Mouse (Mus musculus): Measurements from ENCODE around the gene Hspg2. TPM values are rescaled to one million over a fixed set of nuclear protein-coding genes. Genes with fewer than 3 reads are reported as not detected.
A peak's percentile ranks its signal among the peaks of the same experiment; 100 is the strongest.

The Hspg2 gene
- polyA plus RNA-seq, 1 experiment from 2014 or later = 19.0 TPM

- no peak overlapping the region for H3K9ac ChIP-seq
- no peaks in the 10 kb centered on the region for H3K27me3 ChIP-seq
- H3K4me3 ChIP-seq = no peak overlapping the region
- ATAC-seq (ENCODE audit: insufficient number of reproducible peaks, insufficient read depth, low FRiP score, low TSS enrichment) = no peak
- H3K36me3 ChIP-seq = no peaks in the 10 kb centered on the region
- no peaks in the 10 kb centered on the region for H3K9me3 ChIP-seq
- WGBS = 88% methylated on average over 4 of the region's 4 CpGs
- H3K4me1 ChIP-seq = peaks cover 9% of the 10 kb centered on the region
- H3K27ac ChIP-seq = no peak overlapping the region
- H3K4me2 ChIP-seq (replicated peaks) = no peak overlapping the region
Measured at GRCm38 (mm10) chr4:137590961-137591360, 122.4 kb downstream of the Hspg2 start.

DNA sequence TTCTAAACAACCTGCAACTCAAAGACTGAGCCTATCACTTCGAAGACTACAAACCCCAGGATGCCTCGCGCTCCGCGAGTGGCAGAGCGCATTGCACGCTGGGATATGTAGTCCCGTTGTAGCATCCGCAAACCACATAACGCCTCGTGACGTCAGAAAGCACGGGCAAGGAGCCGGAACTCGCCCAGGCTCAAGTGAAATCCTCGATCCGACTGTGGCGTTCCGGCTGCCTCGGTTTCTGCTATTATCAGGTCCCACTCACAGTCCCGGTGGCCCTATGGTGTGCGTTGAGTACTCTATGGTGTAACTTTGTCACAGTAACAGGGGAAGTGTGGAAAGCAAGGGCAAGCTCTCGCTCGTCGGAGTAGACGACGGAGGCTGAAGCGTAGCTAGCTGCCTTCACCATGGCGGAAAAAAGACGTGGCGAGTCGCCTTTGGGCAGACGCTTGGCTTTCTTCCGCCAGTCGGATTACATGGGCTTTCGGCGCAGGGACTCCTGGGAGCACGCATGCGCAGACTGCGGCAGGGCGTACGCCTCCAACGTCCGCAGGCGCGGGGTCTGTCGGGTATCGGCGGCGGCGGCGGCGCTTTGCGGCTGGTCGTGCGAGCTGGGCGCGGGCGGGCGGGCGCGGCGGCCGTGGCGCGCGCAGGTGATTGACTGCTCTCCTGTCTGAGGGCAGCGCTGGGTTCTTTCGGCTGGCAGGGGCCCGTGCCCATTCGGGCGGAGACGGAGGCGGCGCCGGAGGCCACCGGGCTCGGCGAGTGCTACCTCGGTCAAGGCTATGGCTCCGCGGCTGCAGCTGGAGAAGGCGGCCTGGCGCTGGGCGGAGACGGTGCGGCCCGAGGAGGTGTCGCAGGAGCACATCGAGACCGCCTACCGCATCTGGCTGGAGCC is 125.3 kb downstream of the Hspg2 start, which contains the start of gene Usp48:
Usp48 (plus strand) TSS at position 155 of the 895 bp plus-strand sequence.
- H3K4me1 ChIP-seq = peaks cover 9% of the 10 kb centered on the region

GRCm38 (mm10) chr4:137594496-137595270 is 126.1 kb downstream of the Hspg2 start:
- Histone ChIP-seq H3K9ac (peak overlapping the region; percentile 86), H3K4me1 (peaks cover 18% of the 10 kb centered on the region), H3K9me3 (no peaks in the 10 kb centered on the region), H3K27ac (peak overlapping the region; percentile 98), H3K4me3 (peak overlapping the region; percentile 96), H3K27me3 (no peaks in the 10 kb centered on the region), H3K36me3 (no peaks in the 10 kb centered on the region), H3K4me2 (replicated peaks) (peak overlapping the region; percentile 79)
- ATAC-seq (ENCODE audit: insufficient number of reproducible peaks, insufficient read depth, low FRiP score, low TSS enrichment) = no peak
- 4% methylated on average over 40 of the region's 40 CpGs for WGBS

More for the DNA sequence above, 125.3 kb downstream of the Hspg2 start, which contains the start of gene Usp48:
- Histone ChIP-seq H3K36me3 (no peaks in the 10 kb centered on the region), H3K27ac (peak within 1 kb of the TSS; percentile 98), H3K9me3 (no peaks in the 10 kb centered on the region), H3K27me3 (no peaks in the 10 kb centered on the region), H3K4me2 (replicated peaks) (peak within 1 kb of the TSS; percentile 79), H3K4me3 (peak within 1 kb of the TSS; percentile 96), H3K9ac (peak within 1 kb of the TSS; percentile 86)
- under 1% methylated on average over 92 of the region's 92 CpGs for WGBS
- peak; percentile 93 for ATAC-seq (ENCODE audit: insufficient number of reproducible peaks, insufficient read depth, low FRiP score, low TSS enrichment)

DNA sequence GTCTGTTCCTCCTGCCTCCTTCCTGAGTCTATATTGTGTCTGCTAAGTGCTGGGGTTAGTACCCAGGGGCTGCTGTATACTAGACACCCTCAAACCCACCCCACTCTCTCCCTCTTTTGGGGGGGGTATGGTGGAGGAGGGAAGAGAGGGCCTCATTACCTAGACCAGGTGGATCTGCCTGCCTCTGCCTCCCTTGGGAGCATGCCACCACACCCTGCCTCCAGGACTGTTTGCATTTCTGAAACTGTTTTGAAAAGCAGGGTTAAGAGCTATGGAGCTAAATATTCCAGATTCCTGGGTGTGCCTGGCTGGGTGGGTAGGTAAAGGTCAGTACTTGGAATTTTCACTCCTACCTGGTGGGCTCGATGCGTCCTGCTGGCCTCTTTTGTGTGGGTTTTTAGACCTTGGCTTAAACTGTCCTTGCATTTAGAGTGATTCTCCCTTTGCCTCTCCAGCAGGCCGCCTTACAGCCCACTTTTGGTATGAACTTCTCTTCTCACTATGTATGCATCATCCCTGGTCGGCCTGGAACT is 128.6 kb downstream of the Hspg2 start:
- H3K36me3 ChIP-seq = no peaks in the 10 kb centered on the region
- no peak overlapping the region for H3K4me3 ChIP-seq
- WGBS = 90% methylated on average over 4 of the region's 4 CpGs
- peaks cover 22% of the 10 kb centered on the region for H3K4me1 ChIP-seq
- no peaks in the 10 kb centered on the region for H3K27me3 ChIP-seq
- H3K4me2 ChIP-seq (replicated peaks) = no peak overlapping the region
- no peak overlapping the region for H3K27ac ChIP-seq
- no peak for ATAC-seq (ENCODE audit: insufficient number of reproducible peaks, insufficient read depth, low FRiP score, low TSS enrichment)
- H3K9ac ChIP-seq = no peak overlapping the region
- H3K9me3 ChIP-seq = no peaks in the 10 kb centered on the region

DNA sequence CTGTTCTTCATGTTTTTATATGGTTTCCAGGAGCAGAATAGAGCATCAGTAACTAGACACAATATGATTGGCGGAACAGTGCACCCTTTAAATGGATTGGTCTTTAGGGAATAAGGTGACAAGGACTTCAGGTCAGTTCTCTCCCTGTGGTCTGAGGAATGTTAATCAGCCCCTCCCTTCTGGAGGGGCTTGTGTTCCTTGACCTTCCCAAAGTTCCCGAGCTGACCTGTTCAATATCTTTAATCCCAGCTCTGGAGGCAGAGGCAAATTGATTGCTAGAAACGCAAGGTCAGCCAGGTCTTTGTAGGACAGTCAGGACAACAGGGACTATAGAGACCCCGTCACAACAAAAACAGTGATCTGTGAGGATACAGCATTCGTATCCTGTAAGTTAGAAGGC is 130.0 kb downstream of the Hspg2 start:
- Histone ChIP-seq H3K9ac (no peak overlapping the region), H3K27ac (no peak overlapping the region), H3K27me3 (no peaks in the 10 kb centered on the region), H3K9me3 (no peaks in the 10 kb centered on the region), H3K4me3 (no peak overlapping the region), H3K4me2 (replicated peaks) (no peak overlapping the region), H3K36me3 (no peaks in the 10 kb centered on the region), H3K4me1 (peaks cover 22% of the 10 kb centered on the region)
- WGBS = 76% methylated on average over 5 of the region's 5 CpGs
- no peak for ATAC-seq (ENCODE audit: insufficient number of reproducible peaks, insufficient read depth, low FRiP score, low TSS enrichment)

- Histone ChIP-seq H3K36me3 (peaks cover 39% of the 10 kb centered on the region), H3K27ac (no peak overlapping the region), H3K4me2 (replicated peaks) (no peak overlapping the region), H3K4me3 (no peak overlapping the region), H3K27me3 (no peaks in the 10 kb centered on the region), H3K9ac (no peak overlapping the region), H3K4me1 (peaks cover 12% of the 10 kb centered on the region), H3K9me3 (no peaks in the 10 kb centered on the region)
- ATAC-seq (ENCODE audit: insufficient number of reproducible peaks, insufficient read depth, low FRiP score, low TSS enrichment) = no peak
- WGBS = 85% methylated on average over 11 of the region's 11 CpGs
Measured at GRCm38 (mm10) chr4:137603449-137604171, 135.0 kb downstream of the Hspg2 start.

- H3K4me1 ChIP-seq = no peaks in the 10 kb centered on the region
- H3K9me3 ChIP-seq = no peaks in the 10 kb centered on the region
- H3K4me3 ChIP-seq = no peak overlapping the region
- 99% methylated on average over 2 of the region's 2 CpGs for WGBS
- no peaks in the 10 kb centered on the region for H3K27me3 ChIP-seq
- no peak overlapping the region for H3K9ac ChIP-seq
- no peak for ATAC-seq (ENCODE audit: insufficient number of reproducible peaks, insufficient read depth, low FRiP score, low TSS enrichment)
- no peak overlapping the region for H3K4me2 ChIP-seq (replicated peaks)
- peaks cover 73% of the 10 kb centered on the region for H3K36me3 ChIP-seq
- no peak overlapping the region for H3K27ac ChIP-seq
Measured at GRCm38 (mm10) chr4:137607023-137607422, 138.5 kb downstream of the Hspg2 start.

DNA sequence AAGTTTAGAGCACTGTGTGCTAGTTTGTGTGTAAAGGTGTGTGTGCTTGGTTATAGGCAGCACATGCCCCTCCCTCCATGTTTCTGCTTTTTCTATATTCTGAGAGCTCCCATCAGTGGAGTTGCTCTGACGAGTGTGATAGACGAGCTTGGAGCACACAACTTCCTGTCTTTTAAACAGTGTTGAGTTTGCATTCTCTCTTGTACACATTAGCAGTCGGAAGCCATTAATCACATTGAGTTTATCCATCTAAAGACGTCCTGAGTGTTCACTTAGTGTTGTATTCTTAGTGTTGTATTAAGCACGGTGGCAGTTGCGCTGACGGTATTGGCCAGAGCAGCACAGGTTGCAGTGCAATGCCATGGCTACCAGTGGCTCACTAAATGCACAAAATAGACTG is 140.7 kb downstream of the Hspg2 start:
- Histone ChIP-seq H3K4me2 (replicated peaks) (no peak overlapping the region), H3K4me3 (no peak overlapping the region), H3K27ac (no peak overlapping the region), H3K9me3 (no peaks in the 10 kb centered on the region), H3K4me1 (no peaks in the 10 kb centered on the region), H3K27me3 (no peaks in the 10 kb centered on the region), H3K9ac (no peak overlapping the region), H3K36me3 (peaks cover 94% of the 10 kb centered on the region)
- WGBS = 90% methylated on average over 7 of the region's 7 CpGs
- ATAC-seq (ENCODE audit: insufficient number of reproducible peaks, insufficient read depth, low FRiP score, low TSS enrichment) = no peak

DNA sequence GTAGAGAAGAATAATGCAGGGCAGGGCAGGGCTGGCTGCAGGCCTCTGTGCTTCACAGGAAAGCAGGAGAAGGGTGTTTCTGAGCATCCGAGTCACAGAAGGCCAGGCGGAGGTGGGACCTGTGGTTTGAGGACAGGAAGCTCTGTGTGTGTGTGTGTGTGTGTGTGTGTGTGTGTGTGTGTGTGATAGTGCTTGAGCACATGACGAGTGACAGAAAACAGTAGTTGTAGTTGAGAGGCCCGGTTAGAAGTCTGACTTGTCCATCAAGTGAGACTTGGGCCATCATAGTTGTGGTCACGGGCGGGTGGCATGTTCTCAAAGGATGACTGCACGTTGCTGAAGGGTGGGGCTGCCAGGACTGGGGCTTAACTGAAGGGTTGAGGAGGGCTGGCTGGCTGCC is 141.1 kb downstream of the Hspg2 start:
- 90% methylated on average over 7 of the region's 7 CpGs for WGBS
- Histone ChIP-seq H3K4me1 (no peaks in the 10 kb centered on the region), H3K9ac (no peak overlapping the region), H3K36me3 (peaks cover 96% of the 10 kb centered on the region), H3K9me3 (no peaks in the 10 kb centered on the region), H3K4me3 (no peak overlapping the region), H3K4me2 (replicated peaks) (no peak overlapping the region), H3K27ac (no peak overlapping the region), H3K27me3 (no peaks in the 10 kb centered on the region)
- no peak for ATAC-seq (ENCODE audit: insufficient number of reproducible peaks, insufficient read depth, low FRiP score, low TSS enrichment)

GRCm38 (mm10) chr4:137610256-137610655 is 141.7 kb downstream of the Hspg2 start:
- Histone ChIP-seq H3K9me3 (no peaks in the 10 kb centered on the region), H3K36me3 (peaks cover 95% of the 10 kb centered on the region), H3K4me2 (replicated peaks) (no peak overlapping the region), H3K4me1 (no peaks in the 10 kb centered on the region), H3K9ac (no peak overlapping the region), H3K4me3 (no peak overlapping the region), H3K27me3 (no peaks in the 10 kb centered on the region), H3K27ac (no peak overlapping the region)
- no peak for ATAC-seq (ENCODE audit: insufficient number of reproducible peaks, insufficient read depth, low FRiP score, low TSS enrichment)
- WGBS = 81% methylated on average over 15 of the region's 15 CpGs

Measured in embryonic facial prominence, embryonic 12.5 days (tissue).